Mouse (Mus musculus): ENCODE results near the gene Vamp2. TPM values are rescaled to one million over a fixed set of nuclear protein-coding genes. Genes with fewer than 3 reads are reported as not detected.
A peak's percentile ranks its signal among the peaks of the same experiment; 100 is the strongest.

Gene Vamp2
- polyA plus RNA-seq, 1 experiment from 2014 or later, result 43.0 TPM

DNA sequence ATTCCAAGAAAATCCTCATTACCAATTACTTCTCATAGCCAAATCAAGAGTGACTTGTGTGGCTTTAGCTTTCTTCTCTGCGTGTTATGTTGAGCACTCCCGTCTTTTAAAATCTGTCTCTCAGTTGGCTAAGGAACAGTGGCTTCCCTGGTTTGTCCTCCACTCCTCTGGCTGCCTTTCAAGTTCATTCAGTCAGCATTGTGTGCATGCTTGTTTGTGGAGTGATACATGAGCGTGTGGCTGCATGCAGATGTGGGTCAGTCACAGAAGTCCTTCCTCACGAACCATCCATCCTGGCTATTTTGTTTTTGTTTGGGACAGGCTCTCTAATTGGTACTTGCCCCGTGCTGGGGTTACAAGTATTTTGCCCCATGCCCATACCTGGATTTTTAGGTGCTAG, 11.7 kb upstream of the Vamp2 start:
- Histone ChIP-seq H3K9ac (ENCODE audit: low read length) (no peak overlapping the region), H3K36me3 (ENCODE audit: control insufficient read depth, insufficient read depth, low read length) (no peaks in the 10 kb centered on the region), H3K27me3 (ENCODE audit: control insufficient read depth, insufficient read depth, low read length) (no peaks in the 10 kb centered on the region), H3K27ac (replicated peaks) (no peak overlapping the region), H3K4me3 (ENCODE audit: low read depth, low read length) (no peak overlapping the region), H3K9me3 (ENCODE audit: control insufficient read depth, low read length) (no peaks in the 10 kb centered on the region), H3K4me1 (replicated peaks; ENCODE audit: control insufficient read depth, insufficient read depth) (no peaks in the 10 kb centered on the region), H3K4me2 (replicated peaks; ENCODE audit: low read depth) (no peak overlapping the region)
- DNase-seq (ENCODE audit: low spot score), result no peak
- no peak for TF ChIP-seq CTCF (IDR thresholded peaks at IDR 0.05; ENCODE audit: low read depth)
- no peak for TF ChIP-seq EP300 (optimal IDR thresholded peaks at IDR 0.05)
- 48% methylated on average over 5 of the region's 5 CpGs for whole genome bisulfite sequencing
- no peak for ATAC-seq (ENCODE audit: low FRiP score, low TSS enrichment)

DNA sequence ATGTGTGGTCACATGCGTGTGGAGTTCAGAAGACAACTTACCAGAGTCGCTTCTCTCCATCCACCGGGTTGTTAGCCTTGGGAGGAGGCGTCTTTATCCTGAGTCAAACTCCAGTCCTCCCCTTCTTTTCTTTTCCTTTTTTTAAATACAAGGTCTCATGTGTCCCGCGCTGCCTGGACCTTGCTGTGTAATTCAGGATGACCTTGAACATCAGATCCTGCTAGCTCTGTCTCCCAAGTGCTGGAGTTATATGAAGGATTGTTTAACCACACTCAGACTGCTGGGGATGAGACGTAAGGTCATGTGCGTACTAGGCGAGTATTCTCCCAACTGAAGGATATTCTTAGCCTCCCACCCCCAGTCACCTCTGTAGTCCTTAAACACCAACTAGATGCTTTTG, 11.0 kb upstream of the Vamp2 start:
- TF ChIP-seq EP300 (optimal IDR thresholded peaks at IDR 0.05) (no peak), CTCF (IDR thresholded peaks at IDR 0.05; ENCODE audit: low read depth) (no peak)
- Histone ChIP-seq H3K4me1 (replicated peaks; ENCODE audit: control insufficient read depth, insufficient read depth) (no peaks in the 10 kb centered on the region), H3K4me3 (ENCODE audit: low read depth, low read length) (no peak overlapping the region), H3K9me3 (ENCODE audit: control insufficient read depth, low read length) (no peaks in the 10 kb centered on the region), H3K9ac (ENCODE audit: low read length) (no peak overlapping the region), H3K36me3 (ENCODE audit: control insufficient read depth, insufficient read depth, low read length) (no peaks in the 10 kb centered on the region), H3K27me3 (ENCODE audit: control insufficient read depth, insufficient read depth, low read length) (no peaks in the 10 kb centered on the region), H3K27ac (replicated peaks) (no peak overlapping the region), H3K4me2 (replicated peaks; ENCODE audit: low read depth) (no peak overlapping the region)
- ATAC-seq (ENCODE audit: low FRiP score, low TSS enrichment) (no peak), DNase-seq (ENCODE audit: low spot score) (no peak)
- 79% methylated on average over 9 of the region's 9 CpGs for WGBS

DNA sequence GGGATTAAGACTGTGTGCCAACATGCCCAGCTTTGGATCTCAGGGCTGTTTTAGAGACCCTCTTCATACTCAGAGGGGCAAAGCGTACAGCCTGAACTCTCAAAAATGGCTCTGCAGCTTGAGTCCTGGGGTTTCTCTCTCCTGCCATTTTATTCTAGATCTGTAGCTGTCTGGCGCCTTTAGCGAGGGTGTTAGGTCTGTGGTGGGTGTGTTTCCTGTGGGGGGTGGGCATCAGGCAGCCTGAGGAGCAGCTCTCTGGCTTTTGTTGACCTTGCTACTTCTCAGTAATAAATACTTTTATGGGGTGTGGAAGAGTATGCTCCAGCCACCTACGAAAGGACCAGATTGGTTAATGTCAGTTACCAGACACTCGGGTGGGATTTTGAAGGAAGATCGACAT, 10.2 kb upstream of the Vamp2 start:
- 73% methylated on average over 6 of the region's 6 CpGs for WGBS
- DNase-seq (ENCODE audit: low spot score), result no peak
- Histone ChIP-seq H3K27me3 (ENCODE audit: control insufficient read depth, insufficient read depth, low read length) (no peaks in the 10 kb centered on the region), H3K9me3 (ENCODE audit: control insufficient read depth, low read length) (no peaks in the 10 kb centered on the region), H3K27ac (replicated peaks) (no peak overlapping the region), H3K36me3 (ENCODE audit: control insufficient read depth, insufficient read depth, low read length) (no peaks in the 10 kb centered on the region), H3K4me2 (replicated peaks; ENCODE audit: low read depth) (no peak overlapping the region), H3K9ac (ENCODE audit: low read length) (no peak overlapping the region), H3K4me3 (ENCODE audit: low read depth, low read length) (no peak overlapping the region), H3K4me1 (replicated peaks; ENCODE audit: control insufficient read depth, insufficient read depth) (no peaks in the 10 kb centered on the region)
- TF ChIP-seq CTCF (IDR thresholded peaks at IDR 0.05; ENCODE audit: low read depth), result no peak
- TF ChIP-seq EP300 (optimal IDR thresholded peaks at IDR 0.05), result no peak
- no peak for ATAC-seq (ENCODE audit: low FRiP score, low TSS enrichment)

DNA sequence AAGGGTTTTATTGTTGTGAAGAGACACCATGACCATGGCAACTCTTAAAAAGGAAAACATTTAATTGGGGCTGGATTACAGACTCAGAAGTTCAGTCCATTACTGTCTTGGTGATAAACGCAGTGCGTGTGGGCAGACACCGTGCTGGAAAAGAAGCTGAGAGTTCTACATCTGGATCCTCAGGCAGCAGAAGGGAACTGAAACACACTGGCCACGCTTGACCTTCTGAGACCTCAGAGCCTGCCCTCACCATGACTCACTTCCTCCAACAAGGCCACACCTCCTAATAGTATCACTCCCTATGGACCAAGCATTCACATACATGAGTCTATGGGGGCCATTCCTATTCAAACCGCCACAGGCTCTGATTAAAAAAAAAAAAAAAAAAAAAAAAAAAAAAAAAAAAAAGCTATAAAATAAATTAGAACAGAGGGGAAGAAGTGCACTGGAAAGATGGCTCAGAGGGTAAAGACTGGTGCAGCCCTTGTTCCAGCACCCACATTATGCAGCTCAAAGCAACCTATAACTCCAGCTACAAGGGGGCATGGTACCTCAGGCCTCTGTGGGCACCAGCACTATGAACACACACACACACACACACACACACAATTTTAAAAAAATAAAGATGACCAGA, 9.4 kb upstream of the Vamp2 start:
- no peaks in the 10 kb centered on the region for H3K27me3 ChIP-seq (ENCODE audit: control insufficient read depth, insufficient read depth, low read length)
- 58% methylated on average over 5 of the region's 5 CpGs for WGBS
- no peaks in the 10 kb centered on the region for H3K4me1 ChIP-seq (replicated peaks; ENCODE audit: control insufficient read depth, insufficient read depth)
- no peaks in the 10 kb centered on the region for H3K9me3 ChIP-seq (ENCODE audit: control insufficient read depth, low read length)
- H3K9ac ChIP-seq (ENCODE audit: low read length), result no peak overlapping the region
- ATAC-seq (ENCODE audit: low FRiP score, low TSS enrichment) (peak; percentile 58), DNase-seq (ENCODE audit: low spot score) (no peak)
- no peak overlapping the region for H3K4me2 ChIP-seq (replicated peaks; ENCODE audit: low read depth)
- H3K36me3 ChIP-seq (ENCODE audit: control insufficient read depth, insufficient read depth, low read length), result no peaks in the 10 kb centered on the region
- no peak overlapping the region for H3K4me3 ChIP-seq (ENCODE audit: low read depth, low read length)
- no peak for TF ChIP-seq CTCF (IDR thresholded peaks at IDR 0.05; ENCODE audit: low read depth)
- no peak overlapping the region for H3K27ac ChIP-seq (replicated peaks)

DNA sequence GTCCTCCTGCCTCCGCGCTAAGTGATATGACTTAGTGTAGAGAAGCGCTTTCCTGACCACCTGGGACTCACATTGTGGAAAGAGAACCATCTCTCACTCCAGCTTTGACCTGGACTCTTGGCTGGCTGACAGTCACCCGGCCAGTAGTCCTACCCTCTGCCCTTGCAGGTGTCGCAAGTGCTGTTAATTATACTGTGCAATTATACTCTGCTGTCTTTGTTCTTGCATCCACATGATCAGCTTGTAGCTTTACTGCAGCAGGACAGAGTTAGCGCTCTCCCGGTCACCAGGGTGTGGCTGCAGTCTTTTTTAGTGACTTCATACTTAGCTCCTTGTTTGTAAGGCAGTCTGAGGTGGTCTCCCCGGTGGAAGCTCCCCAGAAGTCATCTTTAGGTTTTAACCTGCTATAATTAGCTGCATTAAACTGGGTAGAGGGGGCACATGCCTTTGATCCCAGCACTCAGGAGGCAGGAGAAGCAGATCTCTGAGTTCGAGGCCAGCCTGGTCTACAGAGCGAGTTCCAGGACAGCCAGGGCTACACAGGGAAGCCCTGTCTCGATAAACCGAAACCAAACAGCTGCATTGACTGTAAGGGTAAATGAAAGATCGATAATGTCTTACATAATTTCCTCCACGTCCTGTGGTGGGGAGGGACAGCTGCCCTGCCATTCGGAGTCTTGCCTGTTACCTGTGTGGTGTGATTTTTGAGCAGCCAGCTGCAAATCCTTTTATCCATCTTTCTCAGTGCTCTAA, 8.0 kb upstream of the Vamp2 start:
- no peak overlapping the region for H3K4me3 ChIP-seq (ENCODE audit: low read depth, low read length)
- WGBS, result 77% methylated on average over 15 of the region's 15 CpGs
- H3K36me3 ChIP-seq (ENCODE audit: control insufficient read depth, insufficient read depth, low read length), result no peaks in the 10 kb centered on the region
- no peak overlapping the region for H3K9ac ChIP-seq (ENCODE audit: low read length)
- no peaks in the 10 kb centered on the region for H3K9me3 ChIP-seq (ENCODE audit: control insufficient read depth, low read length)
- H3K4me1 ChIP-seq (replicated peaks; ENCODE audit: control insufficient read depth, insufficient read depth), result no peaks in the 10 kb centered on the region
- TF ChIP-seq CTCF (IDR thresholded peaks at IDR 0.05; ENCODE audit: low read depth) (no peak), EP300 (optimal IDR thresholded peaks at IDR 0.05) (no peak)
- no peak overlapping the region for H3K27ac ChIP-seq (replicated peaks)
- no peak for DNase-seq (ENCODE audit: low spot score)
- H3K27me3 ChIP-seq (ENCODE audit: control insufficient read depth, insufficient read depth, low read length), result no peaks in the 10 kb centered on the region
- no peak overlapping the region for H3K4me2 ChIP-seq (replicated peaks; ENCODE audit: low read depth)
- ATAC-seq (ENCODE audit: low FRiP score, low TSS enrichment), result 0 out of 2 replicates have a peak, but pooled peaks have one; percentile 43

DNA sequence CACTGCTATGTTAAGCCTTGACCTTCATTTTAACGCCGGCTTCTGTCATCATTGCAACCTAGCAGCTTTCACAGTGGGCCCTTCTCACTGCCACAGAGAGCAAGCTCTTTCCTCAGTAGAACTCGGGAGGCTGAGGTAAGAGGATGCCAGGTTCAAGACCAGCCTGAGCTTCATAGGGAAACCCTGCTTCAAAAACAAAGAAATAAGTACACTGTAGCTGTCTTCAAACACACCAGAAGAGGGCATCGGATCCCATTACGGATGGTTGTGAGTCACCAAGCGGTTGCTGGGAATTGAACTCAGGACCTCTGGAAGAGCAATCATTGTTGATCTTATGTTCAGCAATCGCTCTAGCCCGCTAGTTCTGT, 7.5 kb upstream of the Vamp2 start:
- H3K36me3 ChIP-seq (ENCODE audit: control insufficient read depth, insufficient read depth, low read length), result no peaks in the 10 kb centered on the region
- DNase-seq (ENCODE audit: low spot score) (no peak), ATAC-seq (ENCODE audit: low FRiP score, low TSS enrichment) (no peak)
- no peak overlapping the region for H3K4me2 ChIP-seq (replicated peaks; ENCODE audit: low read depth)
- 89% methylated on average over 8 of the region's 8 CpGs for WGBS
- no peak overlapping the region for H3K9ac ChIP-seq (ENCODE audit: low read length)
- no peaks in the 10 kb centered on the region for H3K27me3 ChIP-seq (ENCODE audit: control insufficient read depth, insufficient read depth, low read length)
- no peak overlapping the region for H3K27ac ChIP-seq (replicated peaks)
- H3K4me3 ChIP-seq (ENCODE audit: low read depth, low read length), result no peak overlapping the region
- no peak for TF ChIP-seq CTCF (IDR thresholded peaks at IDR 0.05; ENCODE audit: low read depth)
- no peak for TF ChIP-seq EP300 (optimal IDR thresholded peaks at IDR 0.05)
- H3K9me3 ChIP-seq (ENCODE audit: control insufficient read depth, low read length), result no peaks in the 10 kb centered on the region
- no peaks in the 10 kb centered on the region for H3K4me1 ChIP-seq (replicated peaks; ENCODE audit: control insufficient read depth, insufficient read depth)

Data from stomach, postnatal 0 days (tissue).